Mouse (Mus musculus): ENCODE results near the gene Osbpl6.

GRCm38 (mm10) chr2:76469751-76470099 is 63.4 kb downstream of the Osbpl6 start:
- TF ChIP-seq GATA1 (IDR thresholded peaks at IDR 0.05; ENCODE audit: borderline replicate concordance, low read length), result no peak
- TF ChIP-seq CTCF (IDR thresholded peaks at IDR 0.05; ENCODE audit: low read depth, low read length), result no peak
